Mouse (Mus musculus): ENCODE measurements around the gene Slc5a10. TPM values are rescaled to one million over a fixed set of nuclear protein-coding genes. Genes with fewer than 3 reads are reported as not detected.

Gene Slc5a10
- polyA plus RNA-seq, 1 experiment from 2014 or later: not detected

GRCm38 (mm10) chr11:61652216-61652615 is 68.4 kb downstream of the Slc5a10 start:
- WGBS: 89% methylated on average over 5 of the region's 5 CpGs
- Histone ChIP-seq H3K9me3 (no peaks in the 10 kb centered on the region), H3K4me1 (peaks cover 9% of the 10 kb centered on the region; the same call in 1 of the 2 replicates), H3K4me3 (no peak overlapping the region), H3K27ac (replicated peaks) (no peak overlapping the region), H3K36me3 (replicated peaks) (no peaks in the 10 kb centered on the region), H3K27me3 (replicated peaks; ENCODE audit: low read depth, poor library complexity, severe bottlenecking) (no peaks in the 10 kb centered on the region)
- DNase-seq (ENCODE audit: low spot score): no peak

DNA sequence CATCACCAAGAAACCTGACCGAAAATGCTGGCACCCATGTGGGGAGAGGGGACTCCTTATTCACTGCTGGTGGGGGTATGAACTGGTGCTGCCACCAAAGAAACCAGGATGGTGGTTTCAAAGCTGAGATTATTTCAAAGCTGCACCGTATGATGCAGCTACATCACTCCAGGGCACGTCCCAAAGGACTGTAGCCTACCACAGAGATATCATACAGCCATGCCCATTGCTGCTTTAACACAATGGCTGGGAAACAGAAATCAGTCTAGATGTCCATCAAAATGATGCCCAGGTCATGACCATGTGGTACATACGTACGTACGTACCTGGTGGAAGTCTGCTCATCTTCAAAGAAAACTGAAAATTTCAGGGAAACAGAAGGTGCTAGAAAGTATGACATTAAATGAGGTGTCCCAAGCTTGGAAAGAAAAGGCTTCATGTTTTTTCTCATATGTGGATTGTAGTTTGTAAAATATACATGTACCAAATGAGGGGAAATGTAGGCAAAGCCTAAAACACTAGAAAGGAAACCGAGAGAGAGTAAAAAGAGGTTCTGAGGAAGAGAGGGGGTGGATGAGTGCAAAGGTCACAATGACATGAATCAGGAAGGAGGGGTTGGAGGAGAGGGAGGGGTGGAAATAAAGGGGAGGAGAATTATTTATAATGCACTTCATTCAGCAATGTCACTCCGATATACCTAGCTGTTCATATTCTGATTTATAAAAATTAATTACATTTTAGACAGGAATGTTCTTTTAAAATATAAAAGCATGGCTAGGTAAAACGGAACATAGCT is 70.0 kb downstream of the Slc5a10 start:
- DNase-seq (ENCODE audit: low spot score): no peak
- H3K36me3 ChIP-seq (replicated peaks): no peaks in the 10 kb centered on the region
- no peaks in the 10 kb centered on the region for H3K9me3 ChIP-seq
- H3K27me3 ChIP-seq (replicated peaks; ENCODE audit: low read depth, poor library complexity, severe bottlenecking): no peaks in the 10 kb centered on the region
- no peak overlapping the region for H3K4me3 ChIP-seq
- no peak overlapping the region for H3K27ac ChIP-seq (replicated peaks)
- peaks cover 9% of the 10 kb centered on the region; the same call in 1 of the 2 replicates for H3K4me1 ChIP-seq
- WGBS: 87% methylated on average over 9 of the region's 9 CpGs

GRCm38 (mm10) chr11:61649626-61650025 is 71.0 kb downstream of the Slc5a10 start:
- Histone ChIP-seq H3K9me3 (no peaks in the 10 kb centered on the region), H3K27ac (replicated peaks) (no peak overlapping the region), H3K4me3 (no peak overlapping the region), H3K27me3 (replicated peaks; ENCODE audit: low read depth, poor library complexity, severe bottlenecking) (no peaks in the 10 kb centered on the region), H3K4me1 (peaks cover 6% of the 10 kb centered on the region; the same call in 1 of the 2 replicates), H3K36me3 (replicated peaks) (no peaks in the 10 kb centered on the region)
- WGBS: 90% methylated on average over 4 of the region's 4 CpGs
- no peak for DNase-seq (ENCODE audit: low spot score)

DNA sequence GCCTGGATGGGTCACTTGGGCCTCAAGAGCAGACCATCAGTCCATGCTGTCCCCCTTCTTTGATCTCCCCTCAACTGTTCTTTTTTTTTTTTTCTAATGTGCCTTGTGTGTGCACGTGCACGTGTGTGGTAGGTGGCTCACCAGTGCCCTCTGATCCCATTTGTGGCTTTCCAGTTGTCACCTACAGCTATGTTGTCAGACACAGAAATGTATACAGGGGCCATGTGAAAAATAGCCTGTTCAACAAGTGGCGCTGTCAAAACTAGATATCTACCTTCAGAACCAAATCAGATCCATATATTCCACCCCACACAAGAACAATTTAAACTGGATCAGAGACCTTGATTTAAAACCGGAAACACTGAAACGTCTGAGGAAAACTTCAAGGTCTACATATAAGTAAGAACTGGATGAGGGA is 71.5 kb downstream of the Slc5a10 start:
- Histone ChIP-seq H3K9me3 (no peaks in the 10 kb centered on the region), H3K4me3 (no peak overlapping the region), H3K27ac (replicated peaks) (no peak overlapping the region), H3K36me3 (replicated peaks) (no peaks in the 10 kb centered on the region), H3K27me3 (replicated peaks; ENCODE audit: low read depth, poor library complexity, severe bottlenecking) (no peaks in the 10 kb centered on the region), H3K4me1 (peaks cover 6% of the 10 kb centered on the region; the same call in 1 of the 2 replicates)
- DNase-seq (ENCODE audit: low spot score): no peak
- 93% methylated on average over 5 of the region's 5 CpGs for WGBS

DNA sequence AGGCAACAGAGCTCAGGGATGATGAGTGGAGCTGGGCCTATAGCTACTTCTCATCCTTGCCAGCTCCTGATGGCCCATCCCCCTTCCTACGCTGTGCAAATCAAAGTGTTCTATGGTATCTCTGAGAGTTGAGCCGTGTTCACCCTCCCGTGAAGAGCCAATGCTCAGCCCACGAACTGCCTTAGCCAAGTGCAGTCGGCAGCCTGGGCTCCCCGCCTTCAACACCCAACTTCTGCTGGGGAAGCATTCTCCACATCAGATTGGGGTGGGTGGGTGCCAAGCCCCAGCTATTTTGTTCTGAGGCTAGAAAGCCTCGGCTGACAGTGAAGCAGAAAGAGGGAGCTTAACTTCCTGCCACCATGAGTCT is 71.9 kb downstream of the Slc5a10 start:
- WGBS: 85% methylated on average over 7 of the region's 7 CpGs
- no peak overlapping the region for H3K27ac ChIP-seq (replicated peaks)
- H3K27me3 ChIP-seq (replicated peaks; ENCODE audit: low read depth, poor library complexity, severe bottlenecking): no peaks in the 10 kb centered on the region
- no peaks in the 10 kb centered on the region for H3K9me3 ChIP-seq
- no peak overlapping the region for H3K4me3 ChIP-seq
- H3K36me3 ChIP-seq (replicated peaks): no peaks in the 10 kb centered on the region
- no peak for DNase-seq (ENCODE audit: low spot score)
- peaks cover 6% of the 10 kb centered on the region; the same call in 1 of the 2 replicates for H3K4me1 ChIP-seq

DNA sequence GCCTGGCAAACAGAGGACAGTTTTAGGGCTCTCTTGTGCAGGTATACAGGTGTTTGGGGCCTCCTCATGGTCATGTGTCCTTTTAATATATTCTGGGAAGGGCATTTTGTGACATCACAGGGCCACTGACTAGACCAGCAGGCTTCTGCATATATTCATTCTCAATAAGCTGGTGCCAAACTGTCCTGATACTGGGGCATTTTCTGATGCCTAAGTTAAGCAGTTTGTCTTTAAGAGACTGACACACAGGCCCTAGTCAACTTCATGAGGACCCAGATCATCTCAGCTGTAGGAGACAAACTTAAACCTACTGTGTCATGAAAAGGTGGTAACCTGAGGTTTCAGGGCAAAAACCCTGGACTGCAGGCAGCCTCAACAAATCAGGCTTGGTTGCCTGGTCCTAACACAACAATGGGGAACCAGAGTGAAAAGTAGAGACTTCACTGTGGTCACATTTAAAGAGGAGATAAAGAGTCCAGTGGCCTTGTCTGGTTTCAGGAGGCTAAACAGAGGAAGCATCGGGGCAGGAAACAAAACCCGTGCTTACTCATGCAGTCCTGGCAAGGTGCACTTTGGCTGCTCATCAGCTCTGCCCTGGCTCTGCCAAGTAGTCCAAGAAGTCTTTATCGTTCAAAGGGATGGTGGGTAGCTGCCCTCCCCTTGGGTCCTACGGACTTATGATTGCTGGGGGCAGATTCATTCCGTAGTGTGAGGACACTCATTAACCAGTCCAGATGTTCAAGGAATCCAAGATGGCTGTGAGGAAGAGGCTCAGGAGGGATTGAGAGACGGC is 72.5 kb downstream of the Slc5a10 start:
- H3K27me3 ChIP-seq (replicated peaks; ENCODE audit: low read depth, poor library complexity, severe bottlenecking): no peaks in the 10 kb centered on the region
- WGBS: 85% methylated on average over 6 of the region's 6 CpGs
- H3K9me3 ChIP-seq: no peaks in the 10 kb centered on the region
- no peak overlapping the region for H3K27ac ChIP-seq (replicated peaks)
- peaks cover 4% of the 10 kb centered on the region; the same call in 1 of the 2 replicates for H3K4me1 ChIP-seq
- no peaks in the 10 kb centered on the region for H3K36me3 ChIP-seq (replicated peaks)
- H3K4me3 ChIP-seq: no peak overlapping the region
- DNase-seq (ENCODE audit: low spot score): no peak

GRCm38 (mm10) chr11:61647110-61647910 is 73.3 kb downstream of the Slc5a10 start:
- Histone ChIP-seq H3K4me3 (no peak overlapping the region), H3K9me3 (no peaks in the 10 kb centered on the region), H3K27me3 (replicated peaks; ENCODE audit: low read depth, poor library complexity, severe bottlenecking) (no peaks in the 10 kb centered on the region), H3K27ac (replicated peaks) (no peak overlapping the region), H3K36me3 (replicated peaks) (no peaks in the 10 kb centered on the region), H3K4me1 (no peaks in the 10 kb centered on the region)
- DNase-seq (ENCODE audit: low spot score): no peak
- WGBS: 70% methylated on average over 10 of the region's 10 CpGs

DNA sequence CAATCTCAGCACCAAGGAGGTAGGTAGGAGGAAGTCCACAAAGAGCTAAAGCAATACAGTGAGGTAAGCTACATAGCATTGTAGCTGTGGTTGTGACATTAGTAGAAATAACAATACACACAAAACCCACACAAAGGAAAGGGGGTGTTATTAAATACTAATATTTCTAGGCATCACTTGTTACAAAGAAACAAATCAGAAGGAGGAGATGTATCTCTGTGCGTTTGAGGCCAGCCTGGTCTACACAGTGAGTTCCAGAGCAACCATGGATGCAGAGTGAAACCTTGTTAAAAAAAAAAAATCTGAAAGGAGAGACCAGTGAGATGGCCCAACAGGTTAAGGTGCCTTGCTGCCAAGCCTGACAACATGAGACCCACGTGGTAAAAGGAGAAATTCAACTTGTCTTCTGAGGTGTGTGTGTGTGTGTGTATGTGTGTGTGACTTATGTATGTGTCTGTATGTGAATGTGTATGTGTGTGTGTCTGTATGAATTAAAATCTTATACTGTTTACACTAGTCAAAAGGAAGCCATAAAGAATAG is 74.1 kb downstream of the Slc5a10 start:
- Histone ChIP-seq H3K4me3 (no peak overlapping the region), H3K4me1 (no peaks in the 10 kb centered on the region), H3K27me3 (replicated peaks; ENCODE audit: low read depth, poor library complexity, severe bottlenecking) (no peaks in the 10 kb centered on the region), H3K36me3 (replicated peaks) (no peaks in the 10 kb centered on the region), H3K9me3 (no peaks in the 10 kb centered on the region), H3K27ac (replicated peaks) (no peak overlapping the region)
- WGBS: 66% methylated on average over 2 of the region's 2 CpGs
- no peak for DNase-seq (ENCODE audit: low spot score)

- H3K27me3 ChIP-seq (replicated peaks; ENCODE audit: low read depth, poor library complexity, severe bottlenecking): no peaks in the 10 kb centered on the region
- WGBS: 81% methylated on average over 5 of the region's 5 CpGs
- no peaks in the 10 kb centered on the region for H3K4me1 ChIP-seq
- H3K27ac ChIP-seq (replicated peaks): no peak overlapping the region
- H3K4me3 ChIP-seq: no peak overlapping the region
- H3K36me3 ChIP-seq (replicated peaks): no peaks in the 10 kb centered on the region
- no peaks in the 10 kb centered on the region for H3K9me3 ChIP-seq
- no peak for DNase-seq (ENCODE audit: low spot score)
Observed at GRCm38 (mm10) chr11:61645357-61645857, 75.2 kb downstream of the Slc5a10 start.

DNA sequence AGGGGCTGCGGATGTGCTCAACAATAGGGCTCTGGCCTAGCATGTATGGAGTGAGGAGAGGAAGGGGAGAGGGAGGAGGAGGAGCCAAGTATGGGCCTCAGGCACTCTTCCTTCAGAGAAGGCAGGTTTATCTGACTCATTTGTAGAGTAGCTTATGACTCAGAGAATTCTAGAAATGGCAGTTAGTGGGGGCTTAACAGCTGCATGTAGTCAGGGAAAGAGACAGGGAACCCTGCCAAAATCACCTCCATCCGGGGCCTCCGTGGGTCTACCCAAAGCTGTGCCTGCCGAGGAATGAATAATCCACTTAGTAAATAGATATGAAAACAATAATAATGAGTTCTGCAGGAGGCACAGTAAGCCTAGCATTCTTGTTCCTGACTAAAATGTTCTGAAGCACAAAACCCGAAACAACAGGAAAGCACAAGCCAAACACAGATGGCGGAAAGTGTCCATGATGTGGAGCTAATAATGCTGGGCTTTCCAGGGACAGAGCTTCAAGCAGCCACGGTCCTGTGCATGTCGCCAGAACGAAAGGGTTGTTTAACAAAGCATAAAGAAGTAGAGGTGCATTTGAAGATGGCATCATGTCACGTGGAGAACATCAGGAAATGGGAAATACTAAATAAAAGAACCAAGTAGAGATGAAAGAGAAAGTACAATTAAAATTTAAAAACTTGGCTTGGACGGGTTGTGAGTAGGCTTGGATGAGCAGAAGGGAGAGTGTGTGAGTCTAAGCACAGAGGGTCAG is 75.9 kb downstream of the Slc5a10 start:
- Histone ChIP-seq H3K27me3 (replicated peaks; ENCODE audit: low read depth, poor library complexity, severe bottlenecking) (no peaks in the 10 kb centered on the region), H3K4me1 (no peaks in the 10 kb centered on the region), H3K4me3 (no peak overlapping the region), H3K36me3 (replicated peaks) (no peaks in the 10 kb centered on the region), H3K9me3 (no peaks in the 10 kb centered on the region), H3K27ac (replicated peaks) (no peak overlapping the region)
- no peak for DNase-seq (ENCODE audit: low spot score)
- 84% methylated on average over 11 of the region's 11 CpGs for WGBS

DNA sequence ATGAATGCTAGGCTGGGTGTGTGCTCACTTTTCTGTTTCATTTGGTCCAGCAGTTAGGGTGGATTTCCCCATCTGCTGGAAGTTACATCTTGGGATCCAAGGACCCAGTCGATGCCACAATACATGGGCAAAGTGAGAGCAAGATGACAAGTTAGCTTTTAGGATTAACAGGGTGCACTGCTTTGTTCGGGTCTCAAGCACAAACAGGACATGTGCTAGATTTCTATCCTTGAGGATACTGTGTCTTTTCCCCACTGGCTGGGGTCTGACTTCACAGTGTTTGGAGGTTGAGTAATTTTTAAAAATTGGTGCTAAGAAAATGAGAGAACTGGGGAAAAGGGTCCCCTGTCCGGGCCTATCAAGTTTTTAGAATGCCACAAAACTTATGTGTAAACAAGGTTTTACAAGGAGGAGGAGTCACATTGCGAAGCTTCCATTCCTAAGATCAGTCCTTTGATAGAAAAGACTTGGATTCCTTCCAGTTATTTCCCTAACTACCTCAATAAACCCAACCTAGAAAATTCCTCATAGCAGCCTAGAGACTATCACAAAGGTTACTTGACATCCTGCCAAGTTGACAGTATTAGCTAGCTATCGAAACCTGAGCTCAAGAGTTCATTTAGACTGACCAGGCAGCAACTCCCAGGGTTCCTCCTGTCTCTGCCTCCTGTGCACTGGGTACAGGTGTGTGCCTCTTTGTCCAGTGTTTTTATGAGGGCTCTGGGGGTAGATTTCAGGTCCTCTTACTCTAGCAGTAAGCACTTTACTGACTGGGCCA is 77.3 kb downstream of the Slc5a10 start:
- Histone ChIP-seq H3K36me3 (replicated peaks) (no peaks in the 10 kb centered on the region), H3K27me3 (replicated peaks; ENCODE audit: low read depth, poor library complexity, severe bottlenecking) (no peaks in the 10 kb centered on the region), H3K27ac (replicated peaks) (no peak overlapping the region), H3K9me3 (no peaks in the 10 kb centered on the region), H3K4me3 (no peak overlapping the region), H3K4me1 (no peaks in the 10 kb centered on the region)
- 87% methylated on average over 5 of the region's 5 CpGs for WGBS
- no peak for DNase-seq (ENCODE audit: low spot score)
